Mouse (Mus musculus) kidney, embryonic 14.5 days (tissue): ENCODE data around the gene Ptpn13. TPM values are rescaled to one million over a fixed set of nuclear protein-coding genes. Genes with fewer than 3 reads are reported as not detected.
A peak's percentile ranks its signal among the peaks of the same experiment; 100 is the strongest.

Experiments
- ATAC-seq: fragments of 200-750 bp; cut with Nextera tagmentation; 2 replicates; pipeline ENCODE4 v1.8.0; 2017; ENCODE audit warnings: moderate number of reproducible peaks, mild to moderate bottlenecking, moderate TSS enrichment, moderate library complexity; ENCODE audit not compliant: low FRiP score, low TSS enrichment
- H3K27ac ChIP-seq: fragments of 300-500 bp; sonication (generic); 2 replicates; pipeline ENCODE4 v1.5.1; 2014; ENCODE audit warnings: low read depth, mild to moderate bottlenecking, low read length, moderate library complexity, mixed read lengths
- H3K27me3 ChIP-seq: fragments of 300-500 bp; sonication (generic); 2 replicates; pipeline ENCODE4 v1.6.1; 2014; ENCODE audit warnings: mild to moderate bottlenecking, low read length; ENCODE audit not compliant: control insufficient read depth, insufficient read depth
- H3K36me3 ChIP-seq: fragments of 300-500 bp; sonication (generic); 2 replicates; pipeline ENCODE4 v1.6.1; 2014; ENCODE audit warnings: low read length, mixed read lengths; ENCODE audit not compliant: control insufficient read depth, insufficient read depth
- H3K4me1 ChIP-seq: fragments of 300-500 bp; sonication (generic); 2 replicates; pipeline ENCODE4 v1.6.1; 2014; ENCODE audit warnings: low read length, mixed read lengths; ENCODE audit not compliant: control insufficient read depth, insufficient read depth
- H3K4me2 ChIP-seq: fragments of 300-500 bp; sonication (generic); replicated peaks from 2 replicates; pipeline ENCODE4 v1.6.1; 2014; ENCODE audit warnings: low read depth, mild to moderate bottlenecking, low read length
- H3K4me3 ChIP-seq: fragments of 300-500 bp; sonication (generic); 2 replicates; pipeline ENCODE4 v1.5.1; 2014; ENCODE audit warnings: mild to moderate bottlenecking, low read length
- H3K9ac ChIP-seq: fragments of 300-500 bp; sonication (generic); 2 replicates; pipeline ENCODE4 v1.6.1; 2014; ENCODE audit warnings: low read depth, mild to moderate bottlenecking, low read length, moderate library complexity
- H3K9me3 ChIP-seq: fragments of 300-500 bp; sonication (generic); 2 replicates; pipeline ENCODE4 v1.6.1; 2016; ENCODE audit warnings: low read length; ENCODE audit not compliant: control insufficient read depth
- WGBS: fragments of 180-500 bp; shearing (Covaris S2); extraction: QIAGEN DNeasy Blood & Tissue Kit; methylation state at CpG from one replicate; pipeline ENCODE4 v1.1.7; 2014; 5-methylcytosine and 5-hydroxymethylcytosine counted together
- polyA plus RNA-seq: library from polyadenylated mRNA; unstranded; fragments of >200 nt; fragmentation: Nextera tagmentation; extraction: Ambion mirVana; gene quantifications from 2 replicates; pipeline ENCODE4 v1.2.1, GENCODE M21; 2014

The Ptpn13 gene
- polyA plus RNA-seq, 1 experiment from 2014 or later = 42.5 TPM

- H3K36me3 ChIP-seq = no peaks in the 10 kb centered on the region
- ATAC-seq = no peak
Measured at GRCm38 (mm10) chr5:103389415-103389814, 35.6 kb upstream of the Ptpn13 start.

DNA sequence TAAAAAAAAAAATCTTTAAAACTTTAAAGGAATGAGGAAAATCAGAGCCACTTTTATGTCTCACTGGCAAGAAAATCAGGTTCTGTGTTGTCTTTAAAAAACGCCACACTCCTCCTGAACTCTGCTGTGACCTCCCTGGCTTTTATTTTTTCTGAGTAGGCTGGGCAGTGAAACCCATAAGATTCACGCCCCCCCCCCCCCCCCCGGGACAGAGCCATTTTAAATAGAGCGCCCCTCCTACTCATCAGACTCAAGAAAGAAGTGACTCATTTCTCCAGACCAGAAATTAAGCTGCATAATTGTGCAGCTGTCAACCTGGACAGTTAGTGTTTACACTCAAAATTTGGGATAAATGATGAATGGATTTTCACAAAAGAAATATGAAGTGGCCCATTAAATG lies 31.8 kb upstream of the Ptpn13 start:
- H3K4me2 ChIP-seq = no peak overlapping the region
- no peak overlapping the region for H3K27ac ChIP-seq
- no peak overlapping the region for H3K9ac ChIP-seq
- H3K4me3 ChIP-seq = no peak overlapping the region
- H3K36me3 ChIP-seq = no peaks in the 10 kb centered on the region
- H3K4me1 ChIP-seq = peaks cover 6% of the 10 kb centered on the region; the same call in 1 of the 2 replicates
- no peak for ATAC-seq
- H3K9me3 ChIP-seq = no peaks in the 10 kb centered on the region
- no peaks in the 10 kb centered on the region for H3K27me3 ChIP-seq
- WGBS = 4% methylated on average over 3 of the region's 4 CpGs

More at GRCm38 (mm10) chr5:103389415-103389814, 35.6 kb upstream of the Ptpn13 start:
- Histone ChIP-seq H3K9me3 (no peaks in the 10 kb centered on the region), H3K27me3 (no peaks in the 10 kb centered on the region), H3K9ac (no peak overlapping the region), H3K4me1 (peaks cover 11% of the 10 kb centered on the region; the same call in 1 of the 2 replicates), H3K4me2 (no peak overlapping the region), H3K4me3 (no peak overlapping the region), H3K27ac (no peak overlapping the region)
- WGBS = 84% methylated on average over 5 of the region's 5 CpGs

DNA sequence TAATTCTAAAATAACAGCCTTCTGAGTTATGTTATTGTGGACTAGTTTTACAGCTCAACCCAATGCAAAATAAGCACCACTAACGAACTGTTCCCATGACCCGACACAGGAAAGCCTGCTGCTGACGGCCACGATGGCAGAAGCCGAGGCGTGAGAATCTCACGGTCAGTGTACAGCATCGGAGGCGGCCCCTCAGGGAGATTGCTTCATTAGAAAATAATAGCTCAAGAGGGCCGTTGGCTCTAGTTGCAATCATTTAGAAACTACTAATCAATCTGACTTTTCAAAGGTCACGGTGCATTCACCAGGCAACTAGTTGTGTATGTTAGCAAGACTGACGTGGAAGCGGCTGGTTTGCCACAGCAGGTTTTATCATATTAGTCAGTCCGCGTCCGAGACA lies 31.2 kb upstream of the Ptpn13 start:
- no peak overlapping the region for H3K4me2 ChIP-seq
- 52% methylated on average over 16 of the region's 16 CpGs for WGBS

GRCm38 (mm10) chr5:103395683-103396082 lies 29.3 kb upstream of the Ptpn13 start:
- Histone ChIP-seq H3K9me3 (no peaks in the 10 kb centered on the region), H3K27me3 (no peaks in the 10 kb centered on the region), H3K4me2 (no peak overlapping the region), H3K9ac (no peak overlapping the region), H3K27ac (no peak overlapping the region), H3K4me1 (peaks cover 6% of the 10 kb centered on the region; the same call in 1 of the 2 replicates), H3K4me3 (no peak overlapping the region), H3K36me3 (no peaks in the 10 kb centered on the region)
- no peak for ATAC-seq
- 93% methylated on average over 5 of the region's 5 CpGs for WGBS

More for the DNA sequence above, 31.2 kb upstream of the Ptpn13 start:
- Histone ChIP-seq H3K36me3 (no peaks in the 10 kb centered on the region), H3K9ac (no peak overlapping the region), H3K4me3 (no peak overlapping the region), H3K4me1 (peaks cover 6% of the 10 kb centered on the region; the same call in 1 of the 2 replicates), H3K27ac (0 out of 2 replicates have a peak overlapping the region, but pooled peaks have one; percentile 17), H3K9me3 (no peaks in the 10 kb centered on the region), H3K27me3 (no peaks in the 10 kb centered on the region)
- no peak for ATAC-seq

GRCm38 (mm10) chr5:103397429-103397828 lies 27.6 kb upstream of the Ptpn13 start:
- Histone ChIP-seq H3K9ac (no peak overlapping the region), H3K4me3 (no peak overlapping the region), H3K36me3 (no peaks in the 10 kb centered on the region), H3K27me3 (no peaks in the 10 kb centered on the region), H3K4me1 (peaks cover 6% of the 10 kb centered on the region; the same call in 1 of the 2 replicates), H3K27ac (no peak overlapping the region), H3K9me3 (no peaks in the 10 kb centered on the region), H3K4me2 (no peak overlapping the region)
- ATAC-seq = no peak
- 90% methylated on average over 4 of the region's 4 CpGs for WGBS

GRCm38 (mm10) chr5:103404213-103404968 lies 20.6 kb upstream of the Ptpn13 start:
- Histone ChIP-seq H3K4me1 (0 out of 2 replicates have a peak, but pooled peaks cover 6% of the 10 kb centered on the region), H3K9me3 (no peaks in the 10 kb centered on the region), H3K36me3 (no peaks in the 10 kb centered on the region), H3K27me3 (no peaks in the 10 kb centered on the region), H3K9ac (no peak overlapping the region), H3K4me2 (no peak overlapping the region), H3K27ac (no peak overlapping the region), H3K4me3 (no peak overlapping the region)
- WGBS = 87% methylated on average over 12 of the region's 12 CpGs
- ATAC-seq = no peak

DNA sequence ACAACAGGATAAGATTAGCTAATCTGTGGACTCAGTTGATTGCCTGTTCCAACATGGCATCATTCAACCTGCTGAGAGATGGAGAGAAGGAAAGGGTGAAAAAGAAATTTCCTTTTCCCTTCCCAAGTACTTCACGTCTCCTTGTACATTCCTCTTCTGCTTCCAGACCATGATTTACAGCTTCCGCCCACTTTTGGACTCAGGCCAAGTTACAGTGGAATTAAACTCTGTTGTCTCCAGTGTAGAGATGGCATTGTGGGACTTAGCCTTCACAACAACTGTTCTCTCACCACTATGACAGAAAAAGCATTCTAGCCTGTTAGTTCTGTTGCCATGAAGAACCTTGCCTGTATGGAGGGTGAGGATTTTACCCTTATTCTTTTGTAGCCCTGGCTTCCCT lies 19.1 kb upstream of the Ptpn13 start:
- no peaks in the 10 kb centered on the region for H3K27me3 ChIP-seq
- no peak overlapping the region for H3K9ac ChIP-seq
- no peaks in the 10 kb centered on the region for H3K9me3 ChIP-seq
- H3K4me1 ChIP-seq = 0 out of 2 replicates have a peak, but pooled peaks cover 6% of the 10 kb centered on the region
- H3K4me2 ChIP-seq = no peak overlapping the region
- ATAC-seq = no peak
- H3K27ac ChIP-seq = no peak overlapping the region
- no peaks in the 10 kb centered on the region for H3K36me3 ChIP-seq
- WGBS = 44% methylated on average over 2 of the region's 2 CpGs
- H3K4me3 ChIP-seq = no peak overlapping the region

DNA sequence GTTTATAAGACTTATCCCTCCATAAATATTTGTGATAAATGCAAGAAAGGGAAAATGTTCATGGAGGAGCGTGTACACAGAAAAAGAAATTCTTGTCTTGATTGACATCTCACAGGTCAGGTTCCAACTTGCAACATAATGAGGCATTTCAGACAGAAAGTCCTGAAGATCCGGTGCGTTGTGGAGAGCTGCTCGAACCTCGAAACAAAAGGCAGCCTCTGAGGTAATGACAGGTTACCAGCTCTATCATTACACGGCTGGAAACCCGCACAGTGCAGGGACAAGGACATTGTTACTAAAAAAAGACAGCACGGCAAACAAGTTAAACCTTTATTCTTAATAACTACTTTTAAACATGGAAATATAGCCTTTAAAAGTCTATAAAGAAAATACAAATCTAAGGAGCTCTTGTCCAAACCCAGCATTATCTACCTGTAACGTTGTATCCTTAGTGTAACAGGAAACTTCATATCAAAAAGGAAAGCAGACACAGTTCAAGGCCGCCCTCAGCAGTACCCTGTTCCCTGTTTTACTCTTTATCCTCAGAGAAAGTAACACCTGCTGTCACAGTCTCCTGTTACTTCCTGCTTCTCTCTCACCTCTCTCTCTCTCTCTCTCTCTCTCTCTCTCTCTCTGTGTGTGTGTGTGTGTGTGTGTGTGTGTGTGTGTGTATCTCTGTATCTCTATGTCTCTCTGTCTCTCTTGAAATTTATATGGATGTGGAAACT lies 12.8 kb upstream of the Ptpn13 start:
- ATAC-seq = no peak
- H3K4me1 ChIP-seq = 0 out of 2 replicates have a peak, but pooled peaks cover 4% of the 10 kb centered on the region
- WGBS = 65% methylated on average over 10 of the region's 10 CpGs

DNA sequence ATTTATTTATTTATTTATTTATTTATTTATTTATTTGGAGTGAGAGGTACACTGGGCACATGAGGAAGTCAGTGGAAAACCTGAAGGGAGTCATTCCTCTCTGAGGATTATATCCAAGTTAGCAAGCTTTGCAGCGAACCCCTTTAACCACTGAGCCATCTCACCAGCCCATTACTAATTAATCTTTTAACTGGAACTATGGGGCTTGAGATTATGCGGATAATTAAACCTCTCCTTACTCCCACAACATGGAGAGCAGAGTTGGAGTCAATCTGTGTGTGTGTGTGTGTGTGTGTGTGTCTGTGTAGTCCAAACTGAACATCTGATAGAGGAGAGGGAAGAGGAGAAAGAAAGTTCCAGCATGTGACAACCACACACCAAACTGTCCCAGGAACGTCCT lies 10.4 kb upstream of the Ptpn13 start:
- Histone ChIP-seq H3K36me3 (no peaks in the 10 kb centered on the region), H3K9ac (no peak overlapping the region), H3K4me3 (no peak overlapping the region), H3K27ac (no peak overlapping the region), H3K4me1 (0 out of 2 replicates have a peak, but pooled peaks cover 11% of the 10 kb centered on the region), H3K9me3 (no peaks in the 10 kb centered on the region), H3K27me3 (no peaks in the 10 kb centered on the region; the same call in 1 of the 2 replicates), H3K4me2 (no peak overlapping the region)
- peak; percentile 53; the same call in 1 of the 2 replicates for ATAC-seq
- 49% methylated on average over 3 of the region's 3 CpGs for WGBS

More for the DNA sequence above, 12.8 kb upstream of the Ptpn13 start:
- H3K27ac ChIP-seq = no peak overlapping the region
- H3K9ac ChIP-seq = no peak overlapping the region
- H3K27me3 ChIP-seq = no peaks in the 10 kb centered on the region; the same call in 1 of the 2 replicates
- H3K4me2 ChIP-seq = no peak overlapping the region
- H3K9me3 ChIP-seq = no peaks in the 10 kb centered on the region
- H3K4me3 ChIP-seq = no peak overlapping the region
- no peaks in the 10 kb centered on the region for H3K36me3 ChIP-seq
